Mouse (Mus musculus): Measurements from ENCODE around the gene Pds5b. TPM values are rescaled to one million over a fixed set of nuclear protein-coding genes. Genes with fewer than 3 reads are reported as not detected.
A peak's percentile ranks its signal among the peaks of the same experiment; 100 is the strongest.
"Not testable (repeated sequence)": the region's sequence is repeated elsewhere in the genome, so short reads cannot be mapped to it uniquely, and the experiment has no call there.

Pds5b gene
- polyA plus RNA-seq, 1 experiment from 2014 or later: 33.1 TPM

DNA sequence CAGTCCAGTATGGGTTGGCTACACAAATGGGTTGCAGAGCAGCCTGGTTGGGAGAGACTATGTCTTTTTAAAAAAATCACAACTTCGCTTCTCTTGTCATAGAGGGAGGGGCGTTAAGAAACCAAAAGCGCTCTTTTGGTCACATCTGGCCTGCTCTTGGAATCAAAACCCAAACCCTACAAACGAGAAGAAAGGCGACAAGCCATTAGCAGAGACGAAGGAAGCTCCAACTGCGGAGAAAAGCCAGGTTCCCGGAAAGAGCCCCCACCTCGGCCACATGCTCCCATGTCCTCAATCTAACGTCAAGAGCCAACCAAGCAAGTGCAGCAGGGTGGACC is 8.8 kb upstream of the Pds5b start:
- ATAC-seq (ENCODE audit: insufficient number of reproducible peaks, low FRiP score, low TSS enrichment, low read depth): no peak
- Histone ChIP-seq H3K27ac (peak overlapping the region; percentile 99), H3K27me3 (no peaks in the 10 kb centered on the region), H3K4me3 (peak overlapping the region; percentile 97), H3K9ac (peak overlapping the region; percentile 93), H3K4me1 (peaks cover 8% of the 10 kb centered on the region; the same call in 1 of the 2 replicates), H3K4me2 (peak overlapping the region; percentile 53), H3K9me3 (no peaks in the 10 kb centered on the region), H3K36me3 (peaks cover 15% of the 10 kb centered on the region)
- WGBS: under 1% methylated on average over 10 of the region's 10 CpGs

DNA sequence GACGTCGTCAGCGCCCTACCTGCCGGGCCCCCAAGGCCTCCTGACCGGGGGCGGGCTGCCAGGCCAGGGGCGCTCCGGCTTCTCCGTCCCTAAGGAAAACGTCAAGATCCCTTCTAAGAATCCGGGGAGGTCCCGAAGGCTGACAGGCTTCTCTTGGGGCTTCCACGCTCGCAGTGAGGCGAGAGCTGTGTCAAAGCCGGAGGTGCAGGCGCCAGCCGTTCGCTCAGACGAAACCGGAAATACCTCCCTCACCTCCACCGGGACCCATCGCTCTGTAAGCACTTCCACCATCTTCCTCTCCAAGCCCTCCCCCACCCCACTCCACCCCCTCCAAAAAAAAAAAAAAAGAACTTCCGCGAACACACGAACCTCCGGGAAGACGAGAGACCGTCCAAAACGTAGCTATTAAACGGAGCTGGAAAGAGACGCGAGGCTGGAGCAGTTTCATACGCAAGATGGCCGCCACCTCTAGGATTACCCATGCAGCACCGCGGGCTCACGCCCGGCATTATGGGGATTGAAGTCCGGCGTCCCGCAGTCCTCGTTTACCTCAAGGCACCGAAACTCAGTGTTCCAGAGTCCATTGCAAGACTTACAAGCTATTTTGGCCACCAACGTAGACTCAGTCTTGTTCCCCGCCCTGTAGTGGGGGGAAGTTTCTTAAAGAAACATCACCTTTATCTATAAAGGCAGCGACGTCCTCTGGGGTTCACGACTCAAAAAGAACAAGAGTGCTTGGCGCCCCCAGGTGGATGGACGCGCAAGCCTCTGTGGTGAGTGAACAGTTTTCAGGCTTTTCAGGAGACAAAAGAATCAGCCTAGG is 8.2 kb upstream of the Pds5b start:
- H3K4me3 ChIP-seq: peak overlapping the region; percentile 97
- peak overlapping the region; percentile 99 for H3K27ac ChIP-seq
- no peaks in the 10 kb centered on the region for H3K9me3 ChIP-seq
- peak; percentile 98 for ATAC-seq (ENCODE audit: insufficient number of reproducible peaks, low FRiP score, low TSS enrichment, low read depth)
- H3K4me2 ChIP-seq: peak overlapping the region; percentile 53
- WGBS: under 1% methylated on average over 52 of the region's 52 CpGs
- H3K27me3 ChIP-seq: no peaks in the 10 kb centered on the region
- H3K4me1 ChIP-seq: peaks cover 8% of the 10 kb centered on the region; the same call in 1 of the 2 replicates
- peak overlapping the region; percentile 93 for H3K9ac ChIP-seq
- H3K36me3 ChIP-seq: peaks cover 15% of the 10 kb centered on the region

DNA sequence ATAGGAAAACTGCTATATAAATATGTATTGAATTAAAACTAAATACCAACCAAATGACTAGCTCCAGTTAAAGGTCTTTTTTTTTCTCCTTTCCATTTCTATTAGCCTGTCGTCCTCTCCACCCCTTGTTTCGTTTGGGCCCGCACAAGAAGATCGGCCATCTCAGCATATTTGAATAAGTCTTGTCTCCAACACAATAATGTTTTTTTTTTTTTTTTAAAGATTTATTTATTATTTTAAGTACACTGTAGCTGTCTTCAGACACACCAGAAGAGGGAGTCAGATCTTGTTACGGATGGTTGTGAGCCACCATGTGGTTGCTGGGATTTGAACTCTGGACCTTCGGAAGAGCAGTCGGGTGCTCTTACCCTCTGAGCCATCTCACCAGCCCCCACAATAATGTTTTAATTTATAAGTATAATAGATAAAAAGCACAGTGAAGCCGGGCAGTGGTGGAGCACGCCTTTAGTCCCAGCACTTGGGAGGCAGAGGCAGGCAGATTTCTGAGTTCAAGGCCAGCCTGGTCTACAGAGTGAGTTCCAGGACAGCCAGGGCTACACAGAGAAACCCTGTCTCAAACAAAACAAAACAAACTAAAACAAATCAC is 7.3 kb upstream of the Pds5b start, which contains the start of gene N4bp2l2:
Gene N4bp2l2 (minus strand): TSS at position 51 of the 607 bp plus-strand sequence.
- Histone ChIP-seq H3K36me3 (peaks cover 13% of the 10 kb centered on the region), H3K27ac (peak within 1 kb of the TSS; percentile 99), H3K4me2 (peak within 1 kb of the TSS; percentile 53), H3K4me3 (peak within 1 kb of the TSS; percentile 97), H3K9ac (peak within 1 kb of the TSS; percentile 93)
- not testable (repeated sequence) for H3K27me3 ChIP-seq; H3K4me1 ChIP-seq; ATAC-seq (ENCODE audit: insufficient number of reproducible peaks, low FRiP score, low TSS enrichment, low read depth); H3K9me3 ChIP-seq
- WGBS: 88% methylated on average over 9 of the region's 9 CpGs

DNA sequence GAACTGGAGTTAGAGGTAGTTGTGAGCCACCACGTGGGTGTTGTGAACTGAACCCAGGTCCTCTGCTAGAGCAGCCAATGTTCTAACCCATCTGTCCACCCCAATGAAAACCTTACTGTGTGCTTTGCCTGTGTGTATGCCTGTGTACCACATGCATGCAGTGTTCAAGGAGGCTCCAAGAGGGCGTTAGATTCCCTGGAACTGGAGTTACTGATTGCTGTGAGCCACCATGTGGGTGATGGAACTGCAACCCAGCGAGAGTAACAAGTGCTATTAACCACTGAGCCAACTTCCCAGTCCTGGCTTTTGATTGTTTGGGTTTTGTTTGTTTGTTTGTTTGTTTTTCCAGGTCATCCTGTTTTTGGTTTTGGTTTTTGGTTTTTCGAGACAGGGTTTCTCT is 4.8 kb upstream of the Pds5b start:
- H3K4me2 ChIP-seq: no peak overlapping the region
- H3K27ac ChIP-seq: no peak overlapping the region
- H3K4me1 ChIP-seq: 0 out of 2 replicates have a peak, but pooled peaks cover 2% of the 10 kb centered on the region
- H3K27me3 ChIP-seq: no peaks in the 10 kb centered on the region
- H3K9me3 ChIP-seq: no peaks in the 10 kb centered on the region
- H3K4me3 ChIP-seq: no peak overlapping the region
- 61% methylated on average over 4 of the region's 4 CpGs for WGBS
- no peaks in the 10 kb centered on the region for H3K36me3 ChIP-seq
- ATAC-seq (ENCODE audit: insufficient number of reproducible peaks, low FRiP score, low TSS enrichment, low read depth): no peak
- H3K9ac ChIP-seq: no peak overlapping the region

DNA sequence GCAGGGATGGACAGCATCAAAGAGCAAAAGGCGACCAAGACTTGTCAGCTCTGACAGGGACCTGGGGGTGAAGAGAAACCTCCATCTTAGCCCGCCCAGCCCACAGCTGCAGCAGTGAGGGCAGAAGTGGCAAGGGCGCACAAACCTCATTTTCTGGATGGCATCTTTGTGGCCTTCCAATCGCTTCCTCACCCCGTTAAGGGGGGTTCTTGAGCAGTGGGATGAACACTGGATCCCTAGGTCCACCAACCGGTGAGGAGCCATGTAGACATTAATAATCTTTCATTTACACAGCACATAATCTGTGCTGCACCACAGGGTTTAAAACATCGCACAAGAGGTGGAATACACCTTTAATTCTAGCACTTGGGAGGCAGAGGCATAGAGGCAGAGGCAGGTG is 1.2 kb upstream of the Pds5b start:
- peaks cover 7% of the 10 kb centered on the region for H3K4me1 ChIP-seq
- H3K27ac ChIP-seq: no peak overlapping the region
- no peak for ATAC-seq (ENCODE audit: insufficient number of reproducible peaks, low FRiP score, low TSS enrichment, low read depth)
- no peak overlapping the region for H3K4me3 ChIP-seq
- H3K4me2 ChIP-seq: no peak overlapping the region
- no peaks in the 10 kb centered on the region for H3K27me3 ChIP-seq
- no peak overlapping the region for H3K9ac ChIP-seq
- no peaks in the 10 kb centered on the region for H3K36me3 ChIP-seq
- H3K9me3 ChIP-seq: no peaks in the 10 kb centered on the region
- 87% methylated on average over 7 of the region's 7 CpGs for WGBS

DNA sequence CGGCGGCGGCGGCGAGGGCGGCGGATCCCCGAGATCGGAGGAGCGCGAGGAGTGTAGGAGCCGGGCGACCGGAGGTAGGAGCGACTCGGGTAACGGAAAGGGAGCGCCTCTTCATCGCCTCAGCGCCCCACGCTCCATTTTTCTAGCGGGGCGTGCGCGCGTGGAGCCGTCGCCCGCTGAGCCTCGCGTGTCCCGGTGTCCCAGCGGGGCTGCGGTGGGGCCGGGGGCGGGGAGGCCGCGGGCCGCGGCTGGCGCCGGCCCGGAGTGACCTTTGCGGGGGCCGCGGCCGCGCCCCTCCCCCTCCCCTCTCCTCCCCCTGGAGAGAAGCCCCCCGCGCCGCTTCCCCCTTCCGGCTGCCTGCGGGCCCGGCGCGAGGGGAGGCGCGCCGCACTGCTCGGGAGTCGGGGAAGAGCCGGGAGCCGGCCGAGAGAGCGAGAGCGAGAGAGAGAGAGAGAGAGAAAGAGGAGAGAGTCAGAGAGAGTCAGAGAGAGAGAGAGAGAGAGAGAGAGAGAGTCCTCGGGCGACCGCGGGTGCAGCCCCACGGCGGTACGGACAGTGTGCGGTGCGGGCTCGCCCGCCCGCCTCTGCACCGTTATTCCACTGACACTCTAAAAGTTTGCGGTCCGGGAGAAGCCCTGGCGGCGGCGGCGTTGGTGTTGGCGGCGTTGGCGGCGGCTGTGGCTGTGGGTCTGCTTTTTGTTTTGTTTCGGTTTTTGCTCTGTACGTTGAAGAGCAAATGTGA is 512 bp downstream of the Pds5b start:
- no peaks in the 10 kb centered on the region for H3K9me3 ChIP-seq
- peak overlapping the region; percentile 89 for H3K9ac ChIP-seq
- H3K4me3 ChIP-seq: peak overlapping the region; percentile 91
- WGBS: under 1% methylated on average over 66 of the region's 91 CpGs
- no peaks in the 10 kb centered on the region for H3K36me3 ChIP-seq
- H3K27me3 ChIP-seq: no peaks in the 10 kb centered on the region
- peaks cover 7% of the 10 kb centered on the region for H3K4me1 ChIP-seq
- H3K27ac ChIP-seq: peak overlapping the region; percentile 96
- peak overlapping the region; percentile 52 for H3K4me2 ChIP-seq
- ATAC-seq (ENCODE audit: insufficient number of reproducible peaks, low FRiP score, low TSS enrichment, low read depth): peak; percentile 15; the same call in 1 of the 2 replicates

DNA sequence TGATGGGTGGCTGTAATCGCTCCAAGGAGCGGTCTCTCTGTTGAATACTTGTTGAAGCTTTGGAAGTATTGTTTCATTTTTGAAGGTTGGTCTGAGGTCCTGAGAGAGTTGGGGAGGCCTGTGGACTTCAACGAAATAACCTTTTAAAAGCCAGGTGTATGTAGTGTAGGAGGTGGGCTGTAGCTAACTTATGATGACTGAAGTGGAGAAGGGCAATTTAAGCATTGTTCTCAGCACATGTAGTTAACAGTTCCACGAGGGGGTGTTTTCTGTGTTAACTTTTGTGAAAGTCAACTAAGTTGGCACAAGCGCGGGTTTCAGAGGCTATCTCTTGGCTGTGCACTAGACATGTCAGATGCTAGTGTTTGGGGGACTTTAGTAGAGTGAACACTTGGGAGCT is 1.3 kb downstream of the Pds5b start:
- peak overlapping the region; percentile 91 for H3K4me3 ChIP-seq
- peaks cover 7% of the 10 kb centered on the region for H3K4me1 ChIP-seq
- 55% methylated on average over 6 of the region's 6 CpGs for WGBS
- no peak overlapping the region for H3K9ac ChIP-seq
- H3K4me2 ChIP-seq: peak overlapping the region; percentile 52
- no peaks in the 10 kb centered on the region for H3K27me3 ChIP-seq
- no peak for ATAC-seq (ENCODE audit: insufficient number of reproducible peaks, low FRiP score, low TSS enrichment, low read depth)
- H3K36me3 ChIP-seq: no peaks in the 10 kb centered on the region
- no peaks in the 10 kb centered on the region for H3K9me3 ChIP-seq
- H3K27ac ChIP-seq: no peak overlapping the region

DNA sequence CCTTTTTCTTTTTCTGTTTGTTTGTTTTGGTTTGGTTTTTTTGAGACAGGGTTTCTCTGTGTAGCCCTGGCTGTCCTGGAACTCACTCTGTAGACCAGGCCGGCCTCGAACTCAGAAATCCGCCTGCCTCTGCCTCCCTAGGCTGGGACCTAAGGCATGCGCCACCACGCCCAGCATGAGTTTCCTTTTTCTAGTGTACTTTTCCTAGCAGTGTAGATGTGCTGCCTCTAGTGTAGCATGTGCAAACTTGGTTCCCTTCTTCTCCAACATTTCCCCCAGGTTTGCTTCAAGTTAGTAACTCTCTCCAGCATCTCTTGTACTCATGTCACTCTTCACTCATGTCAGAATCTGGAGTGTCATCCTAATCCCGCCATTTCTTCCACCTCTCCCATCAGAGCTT is 9.3 kb downstream of the Pds5b start:
- not testable (repeated sequence) for H3K27ac ChIP-seq; H3K36me3 ChIP-seq; H3K4me2 ChIP-seq; H3K9ac ChIP-seq; H3K9me3 ChIP-seq; H3K4me3 ChIP-seq; H3K4me1 ChIP-seq; ATAC-seq (ENCODE audit: insufficient number of reproducible peaks, low FRiP score, low TSS enrichment, low read depth); H3K27me3 ChIP-seq
- 90% methylated on average over 6 of the region's 6 CpGs for WGBS

DNA sequence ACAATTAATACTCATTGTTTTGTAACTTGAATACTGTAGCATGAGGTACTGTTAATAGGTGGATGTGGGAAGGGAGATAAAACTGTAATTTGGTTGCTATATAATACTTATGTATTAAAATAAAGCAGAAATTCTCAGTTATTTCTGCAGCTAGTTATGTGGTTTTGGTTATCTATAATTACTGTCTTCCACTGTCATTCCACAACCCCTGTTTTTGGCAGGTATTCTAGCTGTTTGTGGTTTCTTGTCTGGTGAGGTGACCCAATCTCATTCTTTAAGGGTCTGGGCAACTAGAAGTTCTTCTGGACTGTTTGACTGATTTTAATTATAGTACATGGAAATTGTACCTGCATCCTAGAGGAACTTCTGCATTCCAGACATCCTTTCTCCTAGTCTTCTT is 17.1 kb downstream of the Pds5b start:
- no peak overlapping the region for H3K27ac ChIP-seq

DNA sequence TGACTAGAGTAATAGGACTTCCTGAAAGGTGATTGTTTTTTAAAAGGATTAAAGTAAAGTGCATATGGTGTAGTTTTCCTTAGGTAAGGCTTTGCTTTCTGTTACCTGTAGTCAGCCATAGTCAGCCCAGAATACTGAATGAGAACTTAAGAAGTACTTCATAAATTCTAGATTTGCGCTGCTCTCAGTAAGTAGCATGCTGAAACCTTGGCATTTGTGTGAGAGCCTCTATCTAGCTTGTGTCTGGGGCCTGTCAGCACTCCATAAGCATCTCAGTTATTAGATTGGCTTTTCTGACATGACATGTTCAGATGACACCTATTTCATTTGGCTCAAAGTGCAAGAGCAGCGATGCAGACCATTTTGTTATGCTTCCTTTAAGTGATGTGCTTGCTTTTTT is 19.7 kb downstream of the Pds5b start:
- no peak overlapping the region for H3K4me2 ChIP-seq
- no peaks in the 10 kb centered on the region for H3K27me3 ChIP-seq
- H3K4me1 ChIP-seq: no peaks in the 10 kb centered on the region
- H3K36me3 ChIP-seq: peaks cover 11% of the 10 kb centered on the region
- 94% methylated on average over 2 of the region's 2 CpGs for WGBS
- no peak for ATAC-seq (ENCODE audit: insufficient number of reproducible peaks, low FRiP score, low TSS enrichment, low read depth)
- no peak overlapping the region for H3K27ac ChIP-seq
- no peak overlapping the region for H3K4me3 ChIP-seq
- no peak overlapping the region for H3K9ac ChIP-seq
- H3K9me3 ChIP-seq: no peaks in the 10 kb centered on the region

More for the DNA sequence above, 17.1 kb downstream of the Pds5b start:
- Histone ChIP-seq H3K27me3 (no peaks in the 10 kb centered on the region), H3K9ac (no peak overlapping the region), H3K36me3 (peaks cover 6% of the 10 kb centered on the region), H3K4me1 (no peaks in the 10 kb centered on the region), H3K4me2 (no peak overlapping the region), H3K9me3 (no peaks in the 10 kb centered on the region), H3K4me3 (no peak overlapping the region)
- ATAC-seq (ENCODE audit: insufficient number of reproducible peaks, low FRiP score, low TSS enrichment, low read depth): no peak

DNA sequence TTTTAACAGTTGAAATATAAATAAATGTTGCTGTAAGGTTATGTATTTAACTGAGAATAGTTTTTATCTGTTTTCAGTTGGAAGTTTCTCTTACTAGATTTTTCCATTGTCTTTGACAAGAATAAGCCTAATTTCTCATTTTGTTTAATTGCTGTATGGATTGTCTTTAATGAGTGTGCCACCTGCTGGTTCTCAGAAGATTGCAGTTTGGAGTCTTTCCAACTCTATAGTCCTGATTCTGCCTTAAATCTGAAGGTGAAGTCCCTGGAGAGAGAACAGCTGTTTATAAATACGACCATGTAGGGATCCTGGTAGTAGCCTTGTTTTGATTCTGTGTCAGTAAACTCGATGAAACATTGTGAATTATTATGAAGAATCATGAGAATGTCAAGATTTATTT is 29.2 kb downstream of the Pds5b start:
- 50% methylated on average over 2 of the region's 2 CpGs for WGBS
- Histone ChIP-seq H3K9me3 (no peaks in the 10 kb centered on the region), H3K4me3 (no peak overlapping the region), H3K27ac (no peak overlapping the region), H3K36me3 (0 out of 2 replicates have a peak, but pooled peaks cover 3% of the 10 kb centered on the region), H3K9ac (no peak overlapping the region), H3K27me3 (no peaks in the 10 kb centered on the region), H3K4me2 (no peak overlapping the region), H3K4me1 (no peaks in the 10 kb centered on the region)
- no peak for ATAC-seq (ENCODE audit: insufficient number of reproducible peaks, low FRiP score, low TSS enrichment, low read depth)

DNA sequence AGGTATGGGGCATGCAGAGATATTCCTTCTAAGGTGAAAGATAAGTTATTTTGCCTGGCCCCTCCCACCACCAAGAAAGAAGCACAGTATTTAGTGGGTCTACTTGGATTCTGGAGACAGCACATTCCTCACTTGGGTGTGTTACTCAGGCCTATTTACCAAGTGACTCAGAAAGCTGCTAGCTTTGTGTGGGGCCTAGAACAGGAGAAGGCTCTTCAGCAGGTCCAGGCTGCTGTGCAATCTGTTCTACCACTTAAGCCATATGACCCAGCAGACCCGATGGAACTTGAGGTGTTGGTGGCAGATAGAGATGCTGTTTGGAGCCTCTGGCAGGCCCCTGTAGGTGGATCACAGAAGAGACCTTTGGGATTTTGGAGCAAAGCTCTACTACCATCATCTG is 33.1 kb downstream of the Pds5b start:
- H3K4me2 ChIP-seq; H3K27ac ChIP-seq; H3K27me3 ChIP-seq; H3K36me3 ChIP-seq; H3K4me3 ChIP-seq; H3K9me3 ChIP-seq; H3K4me1 ChIP-seq; ATAC-seq (ENCODE audit: insufficient number of reproducible peaks, low FRiP score, low TSS enrichment, low read depth); H3K9ac ChIP-seq: not testable (repeated sequence)
- WGBS: 79% methylated on average over 1 of the region's 1 CpGs
